Comparison of ENCODE assay signal across 26 mouse cellular contexts in the genomic region with DNA sequence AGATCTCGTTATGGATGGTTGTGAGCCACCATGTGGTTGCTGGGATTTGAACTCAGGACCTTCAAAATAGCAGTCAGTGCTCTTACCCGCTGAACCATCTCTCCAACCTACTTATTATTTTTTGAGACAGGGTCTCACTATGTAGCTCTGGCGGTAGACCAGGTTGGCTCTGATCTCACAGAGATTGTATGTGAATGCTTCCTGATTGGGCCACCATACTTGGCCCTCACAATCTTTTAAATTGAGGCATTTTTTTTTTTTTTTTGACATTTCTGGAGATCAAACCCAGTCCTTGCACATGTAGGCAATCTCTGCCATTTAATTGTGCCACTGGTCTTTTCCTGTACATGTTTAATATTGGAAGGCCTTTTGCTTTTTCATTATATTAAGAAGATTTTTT. TPM values are rescaled to one million over a fixed set of nuclear protein-coding genes. Genes with fewer than 3 reads are reported as not detected.
DNase-seq lines count a peak whose midpoint lies in the region; ATAC-seq and TF ChIP-seq lines count a peak whose summit lies in the region.
"Had no signal": no experiment of that assay in that cellular context is flagged by ENCODE, and none has a peak within 500 bp of the region (broad histone marks: within the 10 kb centered on the region; RNA-seq: fewer than 3 reads in every experiment).

No protein-coding gene starts in this region.

- no peak for ATAC-seq in kidney, embryonic 14.5 days (ENCODE audit: low FRiP score, low TSS enrichment)
- ATAC-seq: hindbrain, postnatal 0 days; intestine, embryonic 15.5 days; liver, embryonic 12.5 days; liver, postnatal 0 days; midbrain, embryonic 13.5 days had no signal

- TF ChIP-seq POLR2A in brain, embryonic 14.5 days (IDR thresholded peaks at IDR 0.05; ENCODE audit: borderline replicate concordance, extremely low read depth, insufficient read depth, insufficient read length, poor library complexity, severe bottlenecking), result no peak

- H3K9me3 ChIP-seq in kidney, embryonic 14.5 days (ENCODE audit: control insufficient read depth, low read length), result no peaks in the 10 kb centered on the region
- H3K9me3 ChIP-seq: embryonic facial prominence, embryonic 10.5 days; embryonic facial prominence, embryonic 15.5 days; heart, embryonic 10.5 days; hindbrain, embryonic 12.5 days; intestine, embryonic 15.5 days; liver, embryonic 12.5 days; midbrain, embryonic 13.5 days; neural tube, embryonic 15.5 days had no signal

- no peak overlapping the region for H3K27ac ChIP-seq in kidney, embryonic 14.5 days (ENCODE audit: low read depth, low read length)
- H3K27ac ChIP-seq: embryonic facial prominence, embryonic 10.5 days; embryonic facial prominence, embryonic 15.5 days; heart, embryonic 10.5 days; hindbrain, embryonic 12.5 days; hindbrain, postnatal 0 days; intestine, embryonic 15.5 days; liver, embryonic 12.5 days; macrophage; midbrain, embryonic 13.5 days; neural tube, embryonic 15.5 days had no signal

- H3K4me3 ChIP-seq in kidney, embryonic 14.5 days (ENCODE audit: low read length), result no peak overlapping the region
- H3K4me3 ChIP-seq: embryonic facial prominence, embryonic 10.5 days; embryonic facial prominence, embryonic 15.5 days; heart, embryonic 10.5 days; hindbrain, embryonic 12.5 days; intestine, embryonic 15.5 days; liver, embryonic 12.5 days; midbrain, embryonic 13.5 days; neural tube, embryonic 15.5 days had no signal

- peaks cover 39% of the 10 kb centered on the region for H3K36me3 ChIP-seq in kidney, embryonic 14.5 days (ENCODE audit: control insufficient read depth, insufficient read depth, low read length)

- H3K27me3 ChIP-seq in kidney, embryonic 14.5 days (ENCODE audit: control insufficient read depth, insufficient read depth, low read length), result no peaks in the 10 kb centered on the region
- H3K27me3 ChIP-seq: CH12.LX; embryonic facial prominence, embryonic 15.5 days; hindbrain, embryonic 12.5 days; intestine, embryonic 15.5 days; liver, embryonic 12.5 days; midbrain, embryonic 13.5 days; neural tube, embryonic 15.5 days had no signal

- no peaks in the 10 kb centered on the region for H3K4me1 ChIP-seq in kidney, embryonic 14.5 days (ENCODE audit: control insufficient read depth, insufficient read depth, low read length)
- H3K4me1 ChIP-seq: embryonic facial prominence, embryonic 10.5 days; embryonic facial prominence, embryonic 15.5 days; heart, embryonic 10.5 days; hindbrain, embryonic 12.5 days; intestine, embryonic 15.5 days; midbrain, embryonic 13.5 days had no signal

- no peak for TF ChIP-seq CTCF in brain, embryonic 14.5 days (IDR thresholded peaks at IDR 0.05; ENCODE audit: borderline replicate concordance, extremely low read depth, insufficient read depth, insufficient read length)

- H3K4me2 ChIP-seq in kidney, embryonic 14.5 days (replicated peaks; ENCODE audit: low read depth, low read length), result no peak overlapping the region
- H3K4me2 ChIP-seq: embryonic facial prominence, embryonic 15.5 days; hindbrain, embryonic 12.5 days; intestine, embryonic 15.5 days; liver, embryonic 12.5 days; midbrain, embryonic 13.5 days; neural tube, embryonic 15.5 days had no signal

- WGBS in kidney, embryonic 14.5 days, result 95% methylated on average over 3 of the region's 3 CpGs

- H3K9ac ChIP-seq in kidney, embryonic 14.5 days (ENCODE audit: low read depth, low read length), result no peak overlapping the region
- H3K9ac ChIP-seq: embryonic facial prominence, embryonic 15.5 days; hindbrain, embryonic 12.5 days; intestine, embryonic 15.5 days; liver, embryonic 12.5 days; liver, postnatal 0 days; midbrain, embryonic 13.5 days; neural tube, embryonic 15.5 days had no signal

- DNase-seq in cerebellum, adult 11 months, result peak; percentile 43
- no peak for DNase-seq in cerebellum, postnatal 4 days (ENCODE audit: low spot score in 2 of 2)
- peak; percentile 73 for DNase-seq in heart, adult 11 months
- DNase-seq in heart, adult 18-20 months, result no peak
- peak; percentile 56 for DNase-seq in brain, embryonic 14.5 days (ENCODE audit: low read depth)
- peak; percentile 61 for DNase-seq in cerebellum, adult 9-11 months
- DNase-seq in right cerebral cortex, postnatal 14 days, result no peak
- DNase-seq: adrenal gland, postnatal 10 days; gastrocnemius, postnatal 10 days; kidney, adult 8-10 months; liver, postnatal 0 days; spleen, adult 18-20 months; thymus, adult 18-20 months; thymus, postnatal 25 days had no signal

RNA-seq across cellular contexts. Expression of a gene that starts 17.7 kb away (rescaled TPM):
- total RNA-seq in heart, adult 18-20 months (2021), result 1 to 10 TPM; 6.0 to 8.7 TPM
- 19.6 and 20.4 TPM in 2 replicates for polyA plus RNA-seq in brain, embryonic 14.5 days (2012; rRNA removed)
- 18.0 and 22.1 TPM in 2 replicates for polyA plus RNA-seq in kidney, embryonic 14.5 days (2014; fragmentation: Nextera tagmentation; extraction: Ambion mirVana)

RNA-seq across cellular contexts. Expression of a gene that starts 24.2 kb away (rescaled TPM):
- 10 to 100 TPM; 33.6 to 40.6 TPM for total RNA-seq in heart, adult 18-20 months (2021)
- polyA plus RNA-seq in brain, embryonic 14.5 days (2012; rRNA removed), result 19.3 and 26.2 TPM in 2 replicates
- 22.7 and 30.6 TPM in 2 replicates for polyA plus RNA-seq in kidney, embryonic 14.5 days (2014; fragmentation: Nextera tagmentation; extraction: Ambion mirVana)

Comparison
In these comparisons a context has a peak if more than half of its experiments do, and no peak if none do; other contexts are left out.
1. DNase-seq: peak in cerebellum, adult 11 months (single experiment), heart, adult 11 months (single experiment), brain, embryonic 14.5 days (single experiment) and cerebellum, adult 9-11 months (single experiment); none in cerebellum, postnatal 4 days (0 of 2), heart, adult 18-20 months (0 of 2) and right cerebral cortex, postnatal 14 days (single experiment).